Mouse (Mus musculus) embryonic facial prominence, embryonic 11.5 days (tissue): ENCODE results near the gene Brd4. TPM values are rescaled to one million over a fixed set of nuclear protein-coding genes. Genes with fewer than 3 reads are reported as not detected.

Experiments used
- ATAC-seq: fragments of 200-750 bp; cut with Nextera tagmentation; replicated peaks from 2 replicates; pipeline ENCODE4 v1.8.0; 2017; ENCODE audit warnings: low read depth; ENCODE audit not compliant: insufficient number of reproducible peaks, low FRiP score, low TSS enrichment
- DNase-seq: peaks from one replicate; pipeline ENCODE4 v3.0.0-alpha.2; 2015; ENCODE audit warnings: low spot score
- H3K27ac ChIP-seq: fragments of 300-500 bp; sonication (generic); replicated peaks from 2 replicates; pipeline ENCODE4 v1.5.1; 2014; ENCODE audit warnings: mild to moderate bottlenecking, low read depth, low read length, control low read depth
- H3K27me3 ChIP-seq: fragments of 300-500 bp; sonication (generic); 2 replicates; pipeline ENCODE4 v1.6.1; 2014; ENCODE audit warnings: mild to moderate bottlenecking, low read length, moderate library complexity, mixed read lengths; ENCODE audit not compliant: control insufficient read depth, insufficient read depth
- H3K36me3 ChIP-seq: fragments of 300-500 bp; sonication (generic); replicated peaks from 2 replicates; pipeline ENCODE4 v1.6.1; 2014; ENCODE audit warnings: low read depth, mild to moderate bottlenecking, low read length, moderate library complexity, mixed read lengths; ENCODE audit not compliant: control insufficient read depth, insufficient read depth
- H3K4me1 ChIP-seq: fragments of 300-500 bp; sonication (generic); 2 replicates; pipeline ENCODE4 v1.6.1; 2014; ENCODE audit warnings: low read length, mixed read lengths; ENCODE audit not compliant: control insufficient read depth, insufficient read depth
- H3K4me2 ChIP-seq: fragments of 300-500 bp; sonication (generic); 2 replicates; pipeline ENCODE4 v1.6.1; 2014; ENCODE audit warnings: low read depth, mild to moderate bottlenecking, control low read depth, low read length, moderate library complexity
- H3K4me3 ChIP-seq: fragments of 300-500 bp; sonication (generic); 2 replicates; pipeline ENCODE4 v1.5.1; 2014; ENCODE audit warnings: low read depth, low read length, control low read depth
- H3K9ac ChIP-seq: fragments of 300-500 bp; sonication (generic); replicated peaks from 2 replicates; pipeline ENCODE4 v1.6.1; 2014; ENCODE audit warnings: mild to moderate bottlenecking, control low read depth, low read length
- H3K9me3 ChIP-seq: fragments of 300-500 bp; sonication (generic); replicated peaks from 2 replicates; pipeline ENCODE4 v1.6.1; 2016; ENCODE audit warnings: mild to moderate bottlenecking, low read length, inconsistent platforms, mixed read lengths; ENCODE audit not compliant: control insufficient read depth
- WGBS: fragments of 180-500 bp; shearing (Covaris S2); extraction: QIAGEN DNeasy Blood & Tissue Kit; methylation state at CpG from one replicate; pipeline ENCODE4 v1.1.7; 2014; 5-methylcytosine and 5-hydroxymethylcytosine counted together
- polyA plus RNA-seq: library from polyadenylated mRNA; unstranded; fragments of >200 nt; fragmentation: Nextera tagmentation; extraction: Ambion mirVana; gene quantifications from 2 replicates; pipeline ENCODE4 v1.2.1, GENCODE M21; 2014

Gene Brd4
- polyA plus RNA-seq, 1 experiment from 2014 or later: 81.5 TPM

DNA sequence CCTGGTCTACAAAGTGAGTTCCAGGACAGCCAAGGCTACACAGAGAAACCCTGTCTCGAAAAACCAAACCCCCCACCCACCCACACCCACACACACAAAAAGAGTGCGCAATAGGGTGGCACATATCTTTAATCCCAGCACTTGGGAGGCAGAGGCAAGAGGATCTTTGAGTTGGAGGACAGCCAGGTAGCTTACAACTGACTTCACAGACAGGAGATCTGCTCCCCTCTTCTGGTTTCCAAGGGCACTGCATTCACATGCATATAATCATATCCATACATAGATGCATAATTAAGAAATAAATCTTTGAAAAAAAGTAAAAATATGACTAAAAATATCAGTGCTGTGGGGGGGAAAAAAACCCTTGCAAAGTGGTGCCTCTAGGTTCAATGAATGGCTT lies 25.7 kb downstream of the Brd4 start:
- Histone ChIP-seq H3K9me3 (no peaks in the 10 kb centered on the region), H3K4me3 (no peak overlapping the region), H3K27me3 (no peaks in the 10 kb centered on the region), H3K27ac (no peak overlapping the region), H3K4me1 (no peaks in the 10 kb centered on the region), H3K9ac (no peak overlapping the region), H3K36me3 (no peaks in the 10 kb centered on the region), H3K4me2 (no peak overlapping the region)
- ATAC-seq (no peak), DNase-seq (no peak)
- 98% methylated on average over 2 of the region's 2 CpGs for WGBS

DNA sequence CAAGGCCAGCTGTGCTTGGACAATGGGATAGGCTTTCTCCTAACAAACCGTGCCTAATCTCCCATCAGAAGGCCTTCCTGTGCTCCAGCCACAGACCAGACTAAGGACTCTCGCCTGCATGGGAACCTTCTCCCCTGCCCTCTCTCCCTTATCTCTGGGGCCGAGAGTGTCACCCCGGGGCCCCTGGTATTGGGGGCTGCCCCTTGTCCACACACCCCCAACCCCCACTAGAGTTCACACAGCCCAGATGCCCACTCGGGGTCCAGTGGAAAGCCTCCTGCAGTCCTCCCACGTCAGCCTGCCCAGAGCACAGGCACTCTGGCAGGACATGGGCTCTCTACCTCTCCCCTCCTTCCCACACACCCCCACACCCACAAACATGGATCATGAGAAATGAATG lies 26.6 kb downstream of the Brd4 start:
- no peak overlapping the region for H3K27ac ChIP-seq
- DNase-seq: no peak
- H3K9ac ChIP-seq: no peak overlapping the region
- ATAC-seq: no peak
- H3K9me3 ChIP-seq: no peaks in the 10 kb centered on the region
- 49% methylated on average over 6 of the region's 6 CpGs for WGBS
- H3K27me3 ChIP-seq: no peaks in the 10 kb centered on the region
- H3K4me1 ChIP-seq: no peaks in the 10 kb centered on the region
- no peak overlapping the region for H3K4me2 ChIP-seq
- H3K4me3 ChIP-seq: no peak overlapping the region
- no peaks in the 10 kb centered on the region for H3K36me3 ChIP-seq

DNA sequence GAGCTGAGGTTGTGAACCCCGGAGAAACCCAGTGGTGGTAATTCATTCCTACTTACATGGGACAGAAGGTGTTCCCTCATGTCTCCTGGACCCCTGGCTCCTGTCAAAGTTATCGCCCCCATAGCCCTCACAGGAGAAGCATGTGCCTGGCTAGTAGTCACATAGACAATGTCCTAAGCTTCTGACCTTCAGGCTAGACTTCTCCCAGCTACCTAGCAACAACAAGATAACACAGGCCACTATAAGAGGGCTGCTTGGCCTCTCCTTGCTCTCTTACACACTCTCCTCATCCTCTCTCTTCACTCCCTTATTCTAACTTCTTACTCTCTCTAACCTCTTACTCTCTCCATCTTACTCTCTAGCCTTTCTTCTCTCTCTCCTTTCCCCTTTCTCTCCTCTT lies 27.1 kb downstream of the Brd4 start:
- WGBS: 88% methylated on average over 2 of the region's 2 CpGs
- no peak overlapping the region for H3K27ac ChIP-seq
- H3K4me2 ChIP-seq: no peak overlapping the region

DNA sequence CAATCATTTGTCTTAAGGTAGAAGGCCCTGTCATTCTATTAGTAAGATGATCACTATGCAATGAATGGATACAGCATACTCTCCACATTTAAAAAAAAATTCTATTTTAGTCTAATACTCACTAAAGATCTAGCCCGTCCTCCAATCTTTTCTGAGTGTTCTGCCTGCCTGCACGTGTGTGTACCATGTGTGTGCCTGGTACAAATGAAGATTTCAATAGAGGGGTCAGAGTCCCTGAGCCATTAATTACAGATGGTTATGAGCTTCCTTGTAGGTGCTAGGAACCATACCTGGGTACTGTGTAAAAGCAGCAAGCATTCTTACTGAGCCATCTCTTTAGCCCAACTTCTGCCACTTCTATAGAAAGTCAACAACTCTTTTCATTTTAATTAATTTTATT lies 27.6 kb downstream of the Brd4 start:
- H3K4me3 ChIP-seq: no peak overlapping the region
- H3K4me1 ChIP-seq: no peaks in the 10 kb centered on the region
- DNase-seq: no peak
- H3K36me3 ChIP-seq: no peaks in the 10 kb centered on the region
- ATAC-seq: no peak
- no peaks in the 10 kb centered on the region for H3K9me3 ChIP-seq
- no peak overlapping the region for H3K9ac ChIP-seq
- H3K27me3 ChIP-seq: no peaks in the 10 kb centered on the region
- no peak overlapping the region for H3K27ac ChIP-seq
- WGBS: 80% methylated on average over 2 of the region's 2 CpGs
- H3K4me2 ChIP-seq: no peak overlapping the region

More for the DNA sequence above, 27.1 kb downstream of the Brd4 start:
- ATAC-seq: no peak
- no peaks in the 10 kb centered on the region for H3K4me1 ChIP-seq
- DNase-seq: no peak
- no peaks in the 10 kb centered on the region for H3K36me3 ChIP-seq
- H3K4me3 ChIP-seq: no peak overlapping the region
- no peaks in the 10 kb centered on the region for H3K9me3 ChIP-seq
- no peak overlapping the region for H3K9ac ChIP-seq
- H3K27me3 ChIP-seq: no peaks in the 10 kb centered on the region

DNA sequence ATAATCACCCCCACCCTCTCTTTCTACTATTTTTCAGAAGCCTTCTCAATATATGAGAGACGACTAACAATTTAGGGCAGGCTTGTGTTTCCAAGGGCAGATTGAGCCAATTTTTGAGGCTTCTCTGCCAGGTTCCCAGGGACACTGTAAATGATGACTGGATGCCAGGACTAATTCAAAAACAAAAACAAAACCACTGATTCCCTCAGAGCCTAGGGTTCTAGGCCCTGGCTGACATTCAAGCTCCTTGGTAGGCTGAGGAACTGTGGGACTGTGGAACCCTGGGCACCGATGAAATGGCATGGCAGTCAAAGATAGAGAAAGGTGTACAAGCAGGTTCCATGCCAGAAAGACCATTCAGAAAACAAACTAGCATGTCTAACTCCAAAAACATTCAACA lies 31.3 kb downstream of the Brd4 start:
- H3K4me2 ChIP-seq: no peak overlapping the region

DNA sequence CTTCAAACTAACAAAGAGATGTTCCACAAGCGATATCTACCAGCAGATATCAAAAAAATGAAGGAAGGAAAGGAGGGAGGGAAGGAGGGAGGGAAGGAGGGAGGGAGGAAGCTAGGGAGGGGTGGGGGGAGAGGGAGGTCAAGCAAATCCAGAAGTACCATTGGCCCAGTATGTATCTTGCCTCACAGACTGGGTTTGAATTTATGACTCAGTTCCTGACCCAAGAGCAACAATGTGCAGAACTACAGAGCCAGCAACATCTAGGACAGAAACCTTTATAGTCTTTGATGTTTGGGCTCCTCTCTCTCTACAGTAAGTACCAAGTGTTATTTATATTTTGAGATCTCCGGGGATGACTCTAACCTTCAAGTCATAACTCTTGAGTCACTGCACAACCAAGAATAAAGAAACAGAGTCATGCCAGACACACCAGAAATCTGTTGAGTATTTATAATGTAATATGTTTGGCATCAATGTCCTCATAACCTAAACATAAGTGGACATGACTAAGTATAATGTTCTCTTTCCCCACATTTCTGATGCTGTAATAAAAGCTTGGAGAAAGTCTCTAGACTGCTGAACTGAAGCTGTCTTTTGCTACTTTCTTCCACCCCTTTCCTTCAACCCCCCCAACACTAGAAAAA lies 32.6 kb downstream of the Brd4 start:
- no peaks in the 10 kb centered on the region for H3K27me3 ChIP-seq
- no peak overlapping the region for H3K4me2 ChIP-seq
- no peaks in the 10 kb centered on the region for H3K4me1 ChIP-seq
- DNase-seq: no peak
- no peaks in the 10 kb centered on the region for H3K36me3 ChIP-seq
- WGBS: 95% methylated on average over 2 of the region's 2 CpGs
- H3K4me3 ChIP-seq: no peak overlapping the region
- H3K9ac ChIP-seq: no peak overlapping the region
- H3K9me3 ChIP-seq: no peaks in the 10 kb centered on the region
- no peak overlapping the region for H3K27ac ChIP-seq
- no peak for ATAC-seq

More for the DNA sequence above, 31.3 kb downstream of the Brd4 start:
- ATAC-seq: no peak
- H3K27ac ChIP-seq: no peak overlapping the region
- no peaks in the 10 kb centered on the region for H3K36me3 ChIP-seq
- 94% methylated on average over 2 of the region's 2 CpGs for WGBS
- DNase-seq: no peak
- no peak overlapping the region for H3K4me3 ChIP-seq
- no peak overlapping the region for H3K9ac ChIP-seq
- no peaks in the 10 kb centered on the region for H3K4me1 ChIP-seq
- no peaks in the 10 kb centered on the region for H3K27me3 ChIP-seq
- H3K9me3 ChIP-seq: no peaks in the 10 kb centered on the region

DNA sequence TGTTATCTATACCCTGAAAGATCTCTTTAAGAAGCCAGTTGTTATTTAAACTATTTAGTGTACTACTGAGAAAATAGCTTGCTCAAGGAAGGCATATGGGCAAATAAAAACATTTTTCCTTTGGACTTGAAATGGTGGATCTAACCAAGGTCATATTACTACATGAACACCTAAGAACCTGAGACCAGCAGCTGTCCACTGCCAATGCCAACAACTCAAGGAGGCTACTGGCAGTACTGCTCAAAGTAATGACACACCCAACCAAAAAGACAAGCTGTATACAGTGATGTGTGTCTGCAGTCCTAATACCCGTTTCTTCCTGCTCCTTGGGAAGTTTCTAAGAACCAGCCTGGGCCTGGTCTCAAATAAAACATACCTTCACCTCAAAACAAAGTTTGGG lies 34.5 kb downstream of the Brd4 start:
- H3K4me2 ChIP-seq: no peak overlapping the region
- H3K27ac ChIP-seq: no peak overlapping the region
- H3K9me3 ChIP-seq: no peaks in the 10 kb centered on the region
- no peak overlapping the region for H3K4me3 ChIP-seq
- 97% methylated on average over 1 of the region's 1 CpGs for WGBS
- no peaks in the 10 kb centered on the region for H3K4me1 ChIP-seq
- H3K27me3 ChIP-seq: no peaks in the 10 kb centered on the region
- ATAC-seq (no peak), DNase-seq (no peak)
- no peaks in the 10 kb centered on the region for H3K36me3 ChIP-seq
- H3K9ac ChIP-seq: no peak overlapping the region

DNA sequence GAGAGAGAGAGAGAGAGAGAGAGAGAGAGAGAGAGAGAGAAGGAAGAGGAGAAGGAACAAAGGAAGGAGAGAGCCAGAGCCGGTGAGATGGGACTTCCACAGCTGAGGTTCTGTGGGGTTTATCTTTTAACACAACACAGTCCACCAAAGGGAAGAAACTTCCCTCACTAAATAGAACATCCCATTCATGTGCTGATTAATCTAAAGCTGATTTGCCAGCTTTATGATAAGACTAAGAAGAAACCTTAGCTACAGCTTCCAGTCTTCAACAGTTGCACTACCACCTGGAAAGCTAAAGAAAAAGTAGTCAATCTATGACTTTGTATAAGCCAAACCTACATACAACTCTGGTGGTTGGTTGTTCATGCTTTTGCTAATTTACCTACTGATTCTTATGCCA lies 36.3 kb downstream of the Brd4 start:
- no peaks in the 10 kb centered on the region for H3K9me3 ChIP-seq
- no peaks in the 10 kb centered on the region for H3K4me1 ChIP-seq
- H3K27ac ChIP-seq: no peak overlapping the region
- DNase-seq: no peak
- H3K4me3 ChIP-seq: no peak overlapping the region
- H3K27me3 ChIP-seq: no peaks in the 10 kb centered on the region
- no peak overlapping the region for H3K4me2 ChIP-seq
- no peak overlapping the region for H3K9ac ChIP-seq
- WGBS: 93% methylated on average over 1 of the region's 1 CpGs
- no peak for ATAC-seq
- no peaks in the 10 kb centered on the region for H3K36me3 ChIP-seq
